Mouse (Mus musculus) right cerebral cortex, adult 2 months (tissue): Measurements from ENCODE around the gene Lnpep.
"Not testable (repeated sequence)": the region's sequence is repeated elsewhere in the genome, so short reads cannot be mapped to it uniquely, and the experiment has no call there.

Source experiments
- DNase-seq, 2 experiments: peaks; one replicate each; pipeline ENCODE4 v3.0.0; 2021 to 2022; ENCODE audit warnings: low spot score in 2 of 2

The Lnpep gene

GRCm38 (mm10) chr17:17496234-17496633 is 128.6 kb downstream of the Lnpep start:
- DNase-seq: not testable (repeated sequence)

- no peak for DNase-seq
Measured at GRCm38 (mm10) chr17:17492116-17492515, 132.7 kb downstream of the Lnpep start.

GRCm38 (mm10) chr17:17491622-17492001 is 133.2 kb downstream of the Lnpep start:
- no peak for DNase-seq

- DNase-seq: no peak
Measured at GRCm38 (mm10) chr17:17490820-17491621, 133.8 kb downstream of the Lnpep start.

- DNase-seq: no peak
Measured at GRCm38 (mm10) chr17:17485789-17486188, 139.1 kb downstream of the Lnpep start.
